Mouse (Mus musculus): Measurements from ENCODE around the gene Ccdc81. TPM values are rescaled to one million over a fixed set of nuclear protein-coding genes. Genes with fewer than 3 reads are reported as not detected.

Ccdc81 gene
- total RNA-seq, 2 experiments from 2014 or later, result 0.40 to 0.56 TPM

DNA sequence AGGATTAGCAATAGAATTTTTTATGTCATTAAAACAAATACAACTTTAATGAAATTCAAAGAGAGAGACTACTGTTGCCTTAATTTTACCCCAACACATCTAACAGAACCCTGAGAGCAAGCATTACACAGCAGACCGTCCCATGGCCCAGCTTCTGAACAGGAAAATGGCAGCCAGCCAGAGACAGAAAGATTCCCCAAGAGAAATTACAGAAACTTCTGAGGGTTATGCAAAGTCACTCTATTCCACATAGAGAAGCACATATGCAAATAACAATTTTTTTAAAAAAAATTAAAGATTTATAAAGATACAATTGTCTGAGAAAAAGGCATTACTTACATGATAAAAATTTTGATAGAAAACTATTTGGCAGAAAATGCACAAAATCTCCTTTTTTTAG lies 23.7 kb downstream of the Ccdc81 start:
- intact Hi-C loops (cut with DNase I), result no loop called here
- no peak for DNase-seq

DNA sequence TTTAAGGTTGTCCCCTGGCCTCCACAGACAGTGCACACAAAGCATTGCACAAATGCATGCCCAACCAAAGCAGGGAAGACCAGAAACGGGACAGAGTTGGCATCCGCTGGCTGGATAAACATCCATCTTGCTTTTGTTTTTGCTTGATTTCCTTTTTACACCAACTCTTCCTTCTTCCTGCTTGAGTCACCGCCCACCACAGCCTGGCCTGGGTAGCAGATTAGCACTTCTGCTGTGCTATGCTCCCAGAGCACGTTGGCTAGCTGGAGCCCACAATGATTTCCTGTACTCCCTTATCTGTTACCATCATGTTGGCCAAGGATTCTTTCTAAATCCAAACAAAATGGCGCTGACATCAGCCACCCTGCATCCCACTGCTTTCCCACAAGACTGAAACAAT lies 36.2 kb downstream of the Ccdc81 start:
- no peak for DNase-seq
- intact Hi-C loops (cut with DNase I), result no loop called here

DNA sequence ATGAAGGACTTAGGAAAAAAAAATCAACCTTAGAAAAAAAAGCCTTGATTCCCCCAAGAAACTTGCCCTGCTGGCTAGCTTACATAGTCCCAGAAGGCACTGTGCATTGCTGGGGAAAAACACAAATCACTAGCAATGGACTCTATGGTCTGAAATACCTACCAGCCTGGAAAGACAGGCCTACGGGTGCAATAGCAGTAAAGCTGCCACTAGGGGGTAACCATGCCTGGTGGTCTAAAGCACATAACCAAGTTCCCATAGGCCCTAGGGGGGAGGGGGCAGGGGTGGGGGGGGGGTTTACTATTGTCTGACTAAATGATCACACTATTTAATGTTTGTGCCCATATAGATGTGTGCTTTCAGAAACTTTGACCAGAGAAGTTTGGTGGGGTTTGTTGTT lies 38.7 kb downstream of the Ccdc81 start:
- intact Hi-C loops (cut with DNase I), result no loop called here
- DNase-seq, result no peak

- DNase-seq, result no peak
- intact Hi-C loops (cut with DNase I), result no loop called here
Measured at GRCm38 (mm10) chr7:89856440-89857217, 46.8 kb downstream of the Ccdc81 start.

DNA sequence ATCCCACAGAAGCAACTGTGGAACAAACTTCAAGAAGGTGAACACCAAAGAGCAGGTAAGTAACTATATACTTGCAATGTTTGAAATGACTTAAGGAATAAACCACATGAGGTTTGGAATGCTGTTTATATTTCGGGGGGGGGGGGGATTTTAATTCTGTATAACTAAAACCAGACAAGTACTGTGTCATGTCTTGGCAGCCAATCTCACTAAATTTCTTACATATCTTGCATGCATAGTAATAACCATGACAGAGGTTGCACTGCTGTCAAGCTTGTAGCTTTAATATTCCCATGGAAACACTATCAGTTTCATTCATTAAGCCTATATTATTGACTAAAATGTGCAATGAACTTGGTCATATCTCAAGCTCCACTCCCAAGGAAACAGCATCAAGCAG lies 48.2 kb downstream of the Ccdc81 start:
- DNase-seq, result no peak
- intact Hi-C loops (cut with DNase I), result no loop called here

DNA sequence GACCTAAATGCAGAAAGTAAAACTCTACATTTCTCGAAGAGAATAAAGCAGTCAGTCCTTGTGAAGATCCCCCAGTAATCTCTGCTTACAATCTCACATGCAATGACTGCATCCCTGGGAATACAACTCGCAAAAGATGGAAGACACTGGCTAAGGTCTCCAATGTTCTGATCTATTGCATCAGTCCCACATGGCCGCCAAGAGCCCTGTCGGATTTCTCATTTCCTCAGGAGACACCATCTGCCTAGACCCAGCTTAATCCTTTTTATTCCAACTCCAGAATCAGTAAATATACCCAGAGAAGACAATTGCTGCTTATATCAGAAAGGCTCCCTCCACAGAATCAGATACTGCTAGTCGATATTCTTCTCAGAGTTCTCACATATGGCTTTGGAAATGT lies 50.3 kb downstream of the Ccdc81 start:
- no peak for DNase-seq
- intact Hi-C loops (cut with DNase I), result no loop called here

- DNase-seq, result no peak
Measured at GRCm38 (mm10) chr7:89852158-89853095, 51.0 kb downstream of the Ccdc81 start.

DNA sequence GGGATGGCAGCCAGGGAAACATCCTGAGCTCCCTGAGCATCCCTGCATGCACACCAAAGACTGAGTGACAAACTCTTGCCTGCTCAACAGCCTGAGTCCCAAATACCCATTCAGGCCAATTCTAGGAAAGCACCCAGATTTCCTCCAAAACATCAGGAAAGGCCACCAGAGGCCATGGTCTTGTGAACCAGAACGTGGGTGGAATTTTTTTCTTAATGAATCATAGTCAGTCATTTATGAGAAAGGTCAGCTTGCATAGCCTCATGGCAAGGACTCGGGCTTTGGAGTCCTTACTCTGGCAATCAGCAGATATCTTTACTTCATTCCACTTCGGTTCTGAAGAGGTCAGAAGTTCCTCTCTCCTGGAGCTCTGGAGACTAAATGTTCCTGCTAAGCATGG lies 52.9 kb downstream of the Ccdc81 start:
- intact Hi-C loops (cut with DNase I), result no loop called here
- no peak for DNase-seq

More at GRCm38 (mm10) chr7:89852158-89853095, 51.0 kb downstream of the Ccdc81 start:
- intact Hi-C loops (cut with DNase I), result no loop called here

GRCm38 (mm10) chr7:89845669-89846068 lies 57.8 kb downstream of the Ccdc81 start:
- intact Hi-C loops (cut with DNase I), result loop anchor here (10.0 kb wide), 1 partner anchor 341 kb away; no protein-coding TSS in a partner anchor
- DNase-seq, result no peak

DNA sequence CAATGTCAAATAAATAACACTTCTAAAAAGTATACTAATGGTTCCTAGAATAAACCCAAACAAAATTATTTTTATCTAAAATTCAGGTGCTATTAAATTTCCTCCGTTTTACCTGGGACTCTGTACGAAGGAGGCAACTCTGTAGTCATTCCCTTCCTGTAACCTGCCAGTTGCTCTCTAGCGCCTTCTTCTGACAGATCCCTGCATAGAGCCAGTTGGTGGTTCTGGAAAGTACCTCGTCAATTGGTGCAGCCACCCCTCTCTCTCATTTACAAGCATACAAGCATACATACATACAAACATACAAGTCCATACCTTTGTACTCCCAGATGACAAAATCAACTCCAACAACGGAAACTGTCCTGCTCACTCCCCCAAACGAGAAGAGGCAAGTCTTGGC lies 59.9 kb downstream of the Ccdc81 start:
- intact Hi-C loops (cut with DNase I), result loop anchor here (10.0 kb wide), 1 partner anchor 339 kb away; no protein-coding TSS in a partner anchor

DNA sequence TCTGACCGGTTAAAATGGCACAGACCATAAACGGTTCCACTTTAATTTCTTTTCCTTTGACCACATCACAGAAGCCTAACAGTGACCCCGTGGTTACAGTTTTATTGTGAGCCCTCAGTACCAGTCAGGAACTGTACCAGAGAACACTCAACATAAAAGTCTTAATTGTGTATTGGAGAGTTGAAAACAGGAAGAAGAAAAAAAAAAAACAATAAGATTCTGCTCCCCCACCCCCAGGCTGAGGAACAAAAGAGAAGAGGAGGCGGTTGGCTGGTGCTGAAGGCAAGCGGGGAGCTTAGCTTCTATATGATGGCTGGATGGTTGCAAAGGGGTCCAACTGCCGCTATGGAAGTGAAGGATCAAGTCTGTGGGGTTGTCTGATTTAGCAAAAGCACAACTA lies 60.3 kb downstream of the Ccdc81 start:
- DNase-seq, result no peak
- intact Hi-C loops (cut with DNase I), result loop anchor here (10.0 kb wide), 1 partner anchor 338 kb away; no protein-coding TSS in a partner anchor

More for the DNA sequence above, 59.9 kb downstream of the Ccdc81 start:
- DNase-seq, result peak; percentile 35

GRCm38 (mm10) chr7:89842404-89842715 lies 61.1 kb downstream of the Ccdc81 start:
- no peak for DNase-seq
- intact Hi-C loops (cut with DNase I), result loop anchor here (10.0 kb wide), 1 partner anchor 338 kb away; no protein-coding TSS in a partner anchor

DNA sequence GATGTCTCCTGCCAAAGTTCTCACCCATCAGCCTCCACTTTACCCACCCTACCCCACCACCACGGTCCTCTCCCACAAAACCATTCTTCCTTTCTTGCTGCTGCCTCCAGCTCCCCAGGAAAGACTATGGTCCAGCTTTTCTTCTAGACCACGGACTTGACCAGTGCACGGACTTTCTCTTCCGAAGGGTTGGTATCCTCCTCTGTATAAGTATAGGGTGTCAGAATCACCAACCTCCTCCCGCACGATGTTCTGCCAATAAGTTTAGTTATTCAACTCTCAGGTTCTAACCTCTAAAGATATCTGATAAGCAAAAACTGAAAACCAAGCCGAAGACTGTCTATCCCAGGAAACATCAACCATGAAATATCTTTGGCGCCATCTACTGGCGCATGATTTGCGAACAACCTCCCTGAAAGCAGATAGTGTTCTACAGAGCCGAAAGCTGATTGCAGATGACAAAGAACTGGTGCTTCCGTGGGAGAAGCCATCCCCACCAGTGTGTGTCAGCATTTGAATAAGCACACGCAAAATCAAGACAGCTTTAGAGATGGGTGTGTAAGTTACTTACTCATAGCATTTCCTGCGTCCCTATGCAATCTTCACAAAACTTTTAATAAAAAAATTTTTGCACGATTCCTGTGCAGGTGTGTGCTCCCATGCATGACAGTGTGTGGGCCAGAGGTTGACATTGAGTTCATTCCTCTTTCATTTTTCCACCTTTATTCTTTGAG lies 61.6 kb downstream of the Ccdc81 start:
- DNase-seq, result peak; percentile 85
- intact Hi-C loops (cut with DNase I), result loop anchor here (10.0 kb wide), 1 partner anchor 337 kb away; no protein-coding TSS in a partner anchor

DNA sequence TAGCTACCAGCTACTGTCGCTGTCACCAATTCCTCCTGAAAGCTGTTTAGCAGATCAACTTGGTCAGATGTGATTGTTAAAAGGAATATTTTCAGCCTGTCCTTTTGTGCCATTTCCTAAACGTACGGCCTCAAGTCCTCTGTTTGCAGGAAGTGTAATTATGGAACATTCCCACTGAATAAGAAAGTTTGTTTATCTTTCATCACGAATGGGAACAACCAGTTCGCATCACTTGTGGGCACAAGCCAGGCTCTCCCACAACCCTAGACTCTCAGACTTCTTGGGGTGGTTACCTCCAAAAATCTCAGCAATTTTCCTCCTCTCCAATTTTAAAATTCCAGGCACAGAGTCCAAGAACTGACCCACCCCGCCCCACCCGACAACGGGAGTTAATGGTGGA lies 63.7 kb downstream of the Ccdc81 start:
- no peak for DNase-seq
- intact Hi-C loops (cut with DNase I), result loop anchor here (10.0 kb wide), 1 partner anchor 335 kb away; no protein-coding TSS in a partner anchor

- no peak for DNase-seq
- intact Hi-C loops (cut with DNase I), result no loop called here
Measured at GRCm38 (mm10) chr7:89837841-89838240, 65.6 kb downstream of the Ccdc81 start.

DNA sequence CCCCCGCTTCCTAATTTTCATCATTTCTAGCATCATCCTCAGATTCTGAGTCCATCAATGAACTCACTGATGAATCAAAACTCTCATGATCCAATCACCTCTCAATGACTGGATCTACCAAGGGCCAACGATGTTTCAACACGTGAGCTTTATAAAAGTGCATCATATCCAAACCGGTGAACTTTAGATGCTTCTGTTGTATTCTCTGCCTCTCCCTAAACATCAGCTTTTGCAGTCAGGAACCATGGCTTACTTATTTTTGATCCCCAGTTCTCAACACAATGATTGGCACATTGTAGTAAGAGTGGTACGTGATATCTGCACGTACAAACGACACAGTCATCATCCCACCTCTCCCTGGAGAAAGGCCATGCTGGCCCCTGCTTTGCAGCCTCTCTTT lies 66.8 kb downstream of the Ccdc81 start:
- intact Hi-C loops (cut with DNase I), result no loop called here

GRCm38 (mm10) chr7:89835566-89835965 lies 67.9 kb downstream of the Ccdc81 start:
- DNase-seq, result peak; percentile 55
- intact Hi-C loops (cut with DNase I), result no loop called here

More for the DNA sequence above, 66.8 kb downstream of the Ccdc81 start:
- no peak for DNase-seq

GRCm38 (mm10) chr7:89833521-89833920 lies 69.9 kb downstream of the Ccdc81 start:
- intact Hi-C loops (cut with DNase I), result no loop called here
- no peak for DNase-seq

DNA sequence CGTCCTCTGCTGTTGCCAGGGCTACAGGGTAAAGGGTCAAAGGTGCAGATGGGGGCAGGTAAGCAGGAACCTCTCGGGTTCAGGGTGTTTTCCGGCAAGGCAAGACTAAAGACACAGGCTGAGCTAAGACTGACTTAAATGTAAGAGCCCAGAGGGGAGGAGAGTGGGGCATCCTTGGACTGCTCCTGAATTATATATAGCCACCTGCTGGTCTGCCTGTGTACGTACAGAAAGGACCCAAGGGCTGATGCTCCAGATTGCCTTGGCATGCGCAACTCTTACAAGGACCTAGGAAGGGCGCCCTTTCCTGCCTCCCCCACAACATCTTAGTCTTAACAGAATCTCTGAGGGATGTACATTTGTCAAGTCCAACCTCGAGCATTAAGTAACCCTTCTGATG lies 74.2 kb downstream of the Ccdc81 start:
- DNase-seq, result peak; percentile 11
- intact Hi-C loops (cut with DNase I), result no loop called here

DNA sequence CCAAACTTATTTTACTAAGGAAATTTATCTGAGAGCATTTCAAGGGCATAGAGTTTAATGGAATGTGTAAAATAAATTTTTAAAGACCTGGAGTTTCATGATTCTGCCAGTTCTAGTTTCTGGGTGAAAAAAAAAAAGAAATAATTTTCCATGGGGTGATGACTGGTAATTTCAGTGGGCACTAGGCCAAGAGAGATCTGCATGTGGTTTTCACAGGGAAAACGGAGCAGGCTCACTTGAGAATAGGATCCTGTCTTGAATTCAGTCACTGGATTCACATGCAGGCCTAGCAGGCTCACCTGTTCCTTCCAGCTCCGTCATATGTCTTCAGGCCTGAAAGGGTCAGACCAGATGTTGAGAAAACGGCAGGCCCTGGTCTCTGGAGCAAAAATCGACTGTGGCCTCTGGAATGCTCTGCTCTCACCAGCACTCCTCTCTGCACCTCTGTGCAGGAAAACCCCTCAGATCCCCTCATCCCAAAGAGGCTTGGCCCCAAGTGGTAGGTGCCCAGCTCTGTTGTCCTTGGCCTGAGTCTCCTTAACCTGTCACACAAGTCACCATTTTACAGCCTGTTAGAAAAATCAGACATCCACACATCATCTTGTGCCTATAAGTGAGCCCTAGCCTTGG lies 74.9 kb downstream of the Ccdc81 start:
- intact Hi-C loops (cut with DNase I), result no loop called here
- DNase-seq, result no peak
